In genomic region chr14:57154916-57155315, GRCm38 (mm10) we compare ENCODE assay signal across 24 mouse cellular contexts. TPM values are rescaled to one million over a fixed set of nuclear protein-coding genes. Genes with fewer than 3 reads are reported as not detected.
"Had no signal": no experiment of that assay in that cellular context is flagged by ENCODE, and none has a peak within 500 bp of the region (broad histone marks: within the 10 kb centered on the region; RNA-seq: fewer than 3 reads in every experiment).

No protein-coding gene starts in this region.

- H3K36me3 ChIP-seq: limb, embryonic 15.5 days; lung, embryonic 15.5 days; midbrain, embryonic 15.5 days; neural tube, embryonic 13.5 days had no signal

- H3K4me3 ChIP-seq: limb, embryonic 15.5 days; lung, embryonic 15.5 days; midbrain, embryonic 15.5 days; myocyte; neural tube, embryonic 13.5 days had no signal

- H3K4me2 ChIP-seq: limb, embryonic 15.5 days; liver, embryonic 11.5 days; lung, embryonic 15.5 days; midbrain, embryonic 11.5 days; midbrain, embryonic 15.5 days; neural tube, embryonic 13.5 days had no signal

- H3K27ac ChIP-seq: limb, embryonic 15.5 days; liver, embryonic 14.5 days; lung, embryonic 15.5 days; midbrain, embryonic 15.5 days; neural tube, embryonic 13.5 days had no signal

- H3K9ac ChIP-seq: limb, embryonic 15.5 days; liver, embryonic 14.5 days; liver, postnatal 0 days; lung, embryonic 15.5 days; midbrain, embryonic 15.5 days; neural tube, embryonic 13.5 days had no signal

- ATAC-seq: intestine, embryonic 16.5 days; liver, postnatal 0 days; midbrain, embryonic 15.5 days had no signal

- H3K27me3 ChIP-seq: limb, embryonic 15.5 days; lung, embryonic 15.5 days; midbrain, embryonic 15.5 days; neural tube, embryonic 13.5 days had no signal

- H3K9me3 ChIP-seq: limb, embryonic 15.5 days; lung, embryonic 15.5 days; midbrain, embryonic 15.5 days; neural tube, embryonic 13.5 days had no signal

- DNase-seq: kidney, adult 18-20 months; kidney, adult 9 months; kidney, postnatal 14 days; kidney, postnatal 4 days; liver, postnatal 0 days; lung, postnatal 10 days; lung, postnatal 36 days; retina, postnatal 1 day; thymus, adult 18-20 months; thymus, postnatal 36 days had no signal

- H3K4me1 ChIP-seq: lung, embryonic 15.5 days had no signal

RNA-seq across cellular contexts. Expression of gene Gjb6, which starts 21.5 kb away (rescaled TPM):
- polyA plus RNA-seq: myocyte; small intestine, adult 2 months; spleen, adult 2 months; testis, adult 2 months had no signal

RNA-seq across cellular contexts. Expression of gene Gm4491, which starts 39.2 kb away (rescaled TPM):
- polyA plus RNA-seq: intestine, embryonic 16.5 days; kidney, embryonic 16.5 days; liver, embryonic 11.5 days; liver, embryonic 14.5 days; liver, postnatal 0 days; lung, embryonic 15.5 days; midbrain, embryonic 11.5 days; midbrain, embryonic 15.5 days; myocyte; neural tube, embryonic 13.5 days; small intestine, adult 2 months; spleen, adult 2 months; stomach, embryonic 16.5 days; testis, adult 2 months had no signal

RNA-seq across cellular contexts. Expression of gene Gjb2, which starts 50.4 kb away (rescaled TPM):
- polyA plus RNA-seq: myocyte had no signal
